Mouse (Mus musculus) frontal cortex, adult 2 months (tissue): Measurements from ENCODE around the gene Lrcol1. TPM values are rescaled to one million over a fixed set of nuclear protein-coding genes. Genes with fewer than 3 reads are reported as not detected.

ENCODE experiments used
- DNase-seq, 2 experiments: peaks; one replicate each; pipeline ENCODE4 v3.0.0; 2022; ENCODE audit warnings: low spot score in 1 of 2; ENCODE audit errors: extremely low spot score in 1 of 2
- polyA plus RNA-seq: library from polyadenylated mRNA; depleted of rRNA; stranded (reverse); fragments of >200 nt; gene quantifications from 2 replicates; pipeline ENCODE4 v1.2.3, GENCODE M21; 2012; rRNA removed

Lrcol1 gene
- polyA plus RNA-seq = not detected in 2 replicates

DNA sequence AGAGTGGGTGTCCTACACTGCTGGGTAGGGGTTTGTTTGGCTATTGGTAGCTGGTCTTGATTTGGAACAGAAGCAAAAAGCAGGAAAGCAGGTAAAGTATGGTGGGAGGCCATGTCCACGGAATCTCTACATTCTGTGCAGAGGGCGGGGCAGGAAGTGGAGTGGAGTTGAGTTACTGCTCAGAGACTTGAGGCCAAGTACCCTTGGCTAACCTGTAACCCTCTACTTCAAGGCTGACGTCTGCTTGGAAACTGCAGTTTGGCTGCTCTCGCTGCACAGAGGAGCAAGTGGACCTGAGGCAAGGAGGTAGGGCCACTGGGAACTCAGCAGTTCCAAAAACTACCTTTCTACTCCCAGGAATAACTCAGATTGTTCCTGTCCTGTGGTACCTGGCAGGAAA is at the start of gene Lrcol1:
Lrcol1 (plus strand) TSS at position 207 of the 400 bp plus-strand sequence.
- DNase-seq = no peak

DNA sequence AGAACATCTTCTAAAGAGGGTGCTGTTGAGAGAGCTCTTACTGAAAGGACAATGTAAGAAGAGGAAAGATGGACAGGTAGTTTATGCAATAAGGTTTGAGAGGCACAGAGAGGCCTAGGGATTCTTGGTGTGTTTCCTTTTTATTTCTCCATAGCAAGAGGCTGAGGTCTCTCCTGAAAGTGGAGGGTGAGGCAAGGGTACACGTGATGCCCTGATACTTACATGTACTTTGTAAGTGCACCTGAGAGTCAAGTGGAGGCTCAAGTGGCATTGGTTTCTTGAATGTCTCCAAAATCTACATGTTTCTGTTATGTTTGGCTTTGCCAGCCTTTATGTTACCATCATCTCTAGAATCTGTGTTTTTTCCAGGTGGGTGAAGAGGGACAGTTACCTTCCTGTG is 47.9 kb upstream of the Lrcol1 start:
- no peak for DNase-seq

DNA sequence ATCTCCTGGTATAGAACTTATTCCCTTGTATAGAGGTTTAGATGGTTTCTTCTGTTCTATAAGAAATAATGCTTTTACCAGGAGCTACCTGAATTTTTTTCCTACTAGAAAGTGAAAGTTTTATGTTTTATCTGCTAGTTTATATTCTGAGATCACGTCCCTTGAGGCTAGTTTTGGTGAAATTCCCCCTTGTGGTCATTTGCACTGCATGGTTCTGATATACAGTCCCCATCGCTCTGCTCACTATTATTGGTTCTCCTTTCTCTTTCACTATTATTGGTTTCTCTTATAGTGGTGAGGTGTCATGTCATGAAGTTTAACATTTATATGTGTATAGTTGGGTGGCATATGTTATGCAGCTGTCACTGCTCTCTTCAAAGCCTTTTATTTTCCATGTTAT is 43.9 kb upstream of the Lrcol1 start:
- no peak for DNase-seq

DNA sequence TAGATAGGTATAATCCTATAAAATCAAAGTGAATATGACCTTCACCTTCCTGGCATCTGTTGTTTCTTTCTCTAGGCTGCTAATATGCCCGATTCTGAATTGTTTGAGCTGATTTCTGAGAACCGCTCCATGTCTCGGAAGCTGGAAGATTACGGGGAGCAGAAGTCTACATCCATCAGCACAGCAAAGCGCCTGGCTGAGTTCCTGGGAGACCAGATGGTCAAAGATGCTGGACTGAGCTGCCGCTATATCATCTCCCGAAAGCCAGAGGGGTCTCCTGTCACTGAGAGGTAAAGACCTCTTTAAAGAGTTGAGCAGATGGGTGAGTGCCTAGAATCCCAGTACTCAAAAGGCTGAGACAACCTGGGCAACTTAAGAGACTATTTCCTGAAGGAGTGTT is 35.7 kb upstream of the Lrcol1 start:
- no peak for DNase-seq

DNA sequence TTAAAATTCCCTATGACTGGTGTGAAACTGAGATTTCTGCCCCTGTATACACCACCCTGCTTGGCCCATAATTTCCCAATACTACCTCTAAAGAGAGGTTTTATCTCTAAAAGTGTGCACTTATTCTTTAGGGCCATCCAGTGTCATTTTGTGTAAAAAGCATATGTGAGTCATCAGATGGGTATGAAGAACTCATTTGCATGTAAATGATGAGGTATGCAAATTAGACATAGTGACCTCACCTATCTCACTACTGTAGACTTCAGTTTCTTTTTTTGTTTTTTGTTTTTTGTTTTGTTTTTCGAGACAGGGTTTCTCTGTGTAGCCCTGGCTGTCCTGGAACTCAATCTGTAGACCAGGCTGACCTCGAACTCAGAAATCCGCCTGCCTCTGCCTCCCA is 31.4 kb upstream of the Lrcol1 start:
- DNase-seq = no peak

DNA sequence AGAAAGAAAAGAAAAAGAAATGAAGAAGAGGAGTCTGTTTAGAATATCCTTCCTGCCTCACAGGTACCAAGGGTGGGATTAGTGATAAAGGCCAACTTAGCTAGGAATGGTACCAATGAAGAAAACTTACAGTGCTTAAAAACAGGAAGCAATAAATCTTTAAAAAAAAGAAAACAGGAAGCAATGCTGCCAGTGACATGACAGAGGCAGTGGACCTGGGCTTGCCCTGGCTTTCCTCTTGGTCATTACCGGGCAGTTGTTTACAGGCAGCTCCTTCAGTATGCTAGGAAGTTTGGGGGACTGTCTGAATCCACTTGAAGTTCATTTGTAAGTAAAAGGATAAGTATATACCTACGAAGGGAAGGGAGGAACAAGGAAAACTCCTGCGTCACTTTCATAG is 14.0 kb upstream of the Lrcol1 start:
- no peak for DNase-seq

DNA sequence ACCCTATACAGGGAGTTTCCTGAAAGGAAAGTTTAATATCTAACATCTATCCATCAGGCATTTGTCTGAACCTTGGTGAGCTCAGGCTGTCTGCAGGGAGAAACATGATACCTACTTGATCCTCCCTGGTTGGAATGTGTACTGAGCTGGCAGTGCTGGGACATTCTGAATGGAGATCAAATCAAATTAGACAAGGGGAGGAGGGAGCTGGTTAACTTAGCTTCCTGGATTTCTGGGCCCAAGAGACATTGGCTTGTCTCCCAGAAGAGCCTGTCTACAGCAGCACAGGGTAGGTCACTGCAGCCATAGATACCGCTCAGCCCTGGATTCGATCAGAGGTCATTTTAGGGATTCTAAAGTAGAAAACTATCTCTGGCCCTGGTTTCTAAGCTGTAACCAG is 5.7 kb upstream of the Lrcol1 start:
- DNase-seq = no peak

DNA sequence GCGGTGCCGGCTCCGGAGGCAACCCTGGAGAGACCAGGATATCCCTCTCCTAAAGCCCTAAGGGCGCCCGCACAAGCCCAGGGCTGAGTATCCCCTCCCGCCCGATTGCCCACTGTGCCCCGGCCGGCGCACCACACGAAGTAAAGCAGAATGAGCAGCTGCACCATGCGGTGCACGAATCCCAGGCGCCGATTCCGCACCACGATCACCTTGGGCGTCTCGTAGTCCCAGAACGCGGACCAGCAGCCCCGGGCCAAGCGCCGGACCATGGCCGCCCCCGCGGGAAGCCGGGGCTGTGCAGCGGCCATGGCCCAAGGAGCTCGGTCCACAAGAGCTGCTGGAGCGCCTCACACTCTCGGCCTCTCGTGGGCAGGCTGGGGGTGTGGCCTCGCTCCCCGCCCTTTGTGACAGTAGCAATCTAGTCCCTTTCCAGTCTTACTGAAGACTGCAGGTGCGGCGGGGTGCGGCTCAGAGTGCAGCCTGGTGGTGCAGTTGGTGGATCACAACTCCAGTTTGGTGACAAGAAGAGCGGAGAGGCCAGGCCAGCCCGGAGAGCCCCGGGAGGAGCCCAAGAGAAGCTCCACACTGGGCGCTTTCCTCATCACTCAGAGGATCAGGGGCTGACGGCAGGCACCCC is 1.8 kb upstream of the Lrcol1 start, which contains the start of gene P2rx2:
P2rx2 (minus strand) TSS at position 565 of the 637 bp plus-strand sequence.
- peak in 1 of 2 experiments; percentile 20 for DNase-seq

DNA sequence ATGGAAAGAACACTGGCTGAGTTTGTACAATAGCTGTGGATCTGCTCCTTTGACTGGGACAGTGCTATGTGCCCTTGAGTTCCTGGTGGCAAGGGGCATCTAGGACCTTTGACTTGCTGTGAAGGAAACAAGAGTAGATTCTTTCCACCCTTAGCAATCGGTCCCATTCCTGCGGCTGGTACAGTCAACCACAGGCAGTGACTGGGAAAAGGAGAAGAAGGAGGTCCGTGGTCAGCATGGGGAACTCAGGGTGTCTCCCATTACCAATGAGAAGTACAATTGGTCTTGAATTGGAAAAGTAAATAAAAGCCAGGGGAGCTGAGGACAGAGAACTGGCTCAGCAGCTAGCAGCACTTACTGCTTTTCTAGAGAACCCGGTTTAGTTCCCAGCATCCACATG is 1.0 kb downstream of the Lrcol1 start:
- no peak for DNase-seq

DNA sequence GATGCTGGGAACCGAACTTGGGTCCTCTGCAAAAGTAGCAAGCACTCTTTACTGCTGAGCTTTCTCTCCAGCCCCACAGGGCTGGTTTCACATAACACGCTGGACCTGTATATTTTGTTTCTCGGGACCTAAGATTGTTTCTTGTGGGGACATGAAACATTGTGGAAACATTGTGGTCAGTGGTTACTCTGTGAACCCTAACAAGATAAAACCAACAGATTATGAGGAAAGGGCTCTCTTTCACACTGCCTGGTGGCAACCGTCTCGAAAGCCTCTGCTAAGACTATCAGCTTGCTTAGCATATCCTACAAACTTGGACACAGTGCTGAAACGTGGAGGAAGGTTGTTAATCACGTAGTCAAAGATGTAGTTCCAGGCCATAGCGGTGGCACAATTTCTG is 2.5 kb downstream of the Lrcol1 start:
- no peak for DNase-seq

DNA sequence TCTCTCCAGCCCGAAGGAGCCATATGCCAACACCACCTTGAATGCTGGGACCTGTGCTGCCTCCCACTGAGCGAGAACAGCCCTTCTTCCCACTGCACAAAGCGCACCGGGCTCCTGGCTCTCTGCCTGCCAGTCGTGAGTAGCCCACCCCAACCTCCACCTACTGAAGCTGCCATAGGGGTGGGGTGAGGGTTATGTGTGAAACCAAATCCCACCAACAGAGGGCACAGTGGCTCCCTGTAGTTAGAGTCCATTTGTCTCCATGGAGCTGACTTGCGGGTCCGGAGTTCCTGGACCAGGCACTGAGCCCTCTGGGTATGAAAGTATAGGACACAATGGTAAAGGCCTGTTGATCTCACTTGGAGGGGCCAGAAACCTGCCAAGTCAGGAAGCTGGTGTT is 10.2 kb downstream of the Lrcol1 start:
- peak in 1 of 2 experiments; percentile 50 for DNase-seq

DNA sequence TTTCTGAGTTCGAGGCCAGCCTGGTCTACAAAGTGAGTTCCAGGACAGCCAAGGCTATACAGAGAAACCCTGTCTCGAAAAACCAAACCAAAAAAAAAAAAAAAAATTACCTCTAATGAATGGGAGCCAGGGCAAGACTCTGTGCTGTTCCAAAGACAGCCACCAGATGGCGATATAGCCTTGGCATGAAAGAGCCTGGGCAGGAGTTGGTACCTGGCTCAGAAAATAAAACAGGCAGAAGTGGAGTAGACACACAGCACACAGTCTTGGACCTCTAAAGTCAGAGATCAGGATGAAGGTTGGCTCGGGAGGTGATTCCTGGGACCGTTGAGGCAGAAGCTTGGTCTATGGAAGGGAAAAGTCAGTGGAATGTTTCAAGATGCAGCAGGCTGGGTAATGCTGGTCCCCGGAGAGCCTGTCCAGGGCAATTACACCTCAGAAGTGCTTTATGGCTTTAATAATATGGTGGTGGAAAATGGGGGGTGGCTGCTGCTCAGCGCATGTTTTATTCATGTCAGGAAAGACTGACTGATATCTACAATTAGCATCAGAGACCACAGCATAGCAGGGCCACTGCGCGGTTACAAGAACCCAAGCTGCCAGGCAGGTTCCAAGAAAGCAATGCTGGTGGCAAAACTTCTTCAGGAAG is 13.1 kb downstream of the Lrcol1 start:
- peak; percentile 37 to 94 for DNase-seq

DNA sequence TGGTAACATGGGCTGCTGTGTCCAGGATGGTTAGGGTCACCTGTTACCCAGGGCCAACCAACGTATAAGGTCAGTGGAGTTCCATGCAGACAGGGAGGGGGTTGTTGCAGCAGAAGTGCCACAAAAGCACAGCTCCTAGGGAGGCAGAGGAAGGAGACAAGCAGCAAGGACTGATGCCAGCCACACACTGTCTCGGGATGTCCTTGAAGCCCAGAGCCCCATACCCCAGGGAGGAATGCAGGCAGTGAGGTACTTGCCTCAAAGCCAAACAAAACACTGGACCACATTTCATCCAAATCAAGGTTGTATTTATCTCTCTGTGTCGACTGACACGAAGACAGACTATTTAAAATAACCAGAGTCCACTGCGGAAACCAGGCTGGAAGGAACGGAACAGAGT is 16.9 kb downstream of the Lrcol1 start:
- DNase-seq = no peak

DNA sequence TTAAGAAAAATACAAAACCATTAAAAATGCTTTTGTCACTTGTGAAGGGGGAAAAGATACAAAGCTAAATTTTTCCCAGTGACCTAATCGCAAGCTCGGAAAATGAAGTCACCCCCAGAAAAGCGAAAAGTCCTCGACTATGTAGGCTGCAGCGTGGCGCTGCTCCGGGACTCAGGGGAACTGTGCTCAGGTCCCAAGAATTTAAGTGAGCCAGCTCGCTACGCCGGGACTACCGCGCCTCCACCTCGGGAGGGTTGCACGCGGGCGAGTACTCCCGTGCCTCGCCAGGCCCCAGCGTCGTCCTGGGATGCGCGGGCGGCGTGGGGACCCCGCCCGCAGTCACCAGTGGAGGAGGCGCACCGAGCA is 18.3 kb downstream of the Lrcol1 start:
- DNase-seq = no peak

DNA sequence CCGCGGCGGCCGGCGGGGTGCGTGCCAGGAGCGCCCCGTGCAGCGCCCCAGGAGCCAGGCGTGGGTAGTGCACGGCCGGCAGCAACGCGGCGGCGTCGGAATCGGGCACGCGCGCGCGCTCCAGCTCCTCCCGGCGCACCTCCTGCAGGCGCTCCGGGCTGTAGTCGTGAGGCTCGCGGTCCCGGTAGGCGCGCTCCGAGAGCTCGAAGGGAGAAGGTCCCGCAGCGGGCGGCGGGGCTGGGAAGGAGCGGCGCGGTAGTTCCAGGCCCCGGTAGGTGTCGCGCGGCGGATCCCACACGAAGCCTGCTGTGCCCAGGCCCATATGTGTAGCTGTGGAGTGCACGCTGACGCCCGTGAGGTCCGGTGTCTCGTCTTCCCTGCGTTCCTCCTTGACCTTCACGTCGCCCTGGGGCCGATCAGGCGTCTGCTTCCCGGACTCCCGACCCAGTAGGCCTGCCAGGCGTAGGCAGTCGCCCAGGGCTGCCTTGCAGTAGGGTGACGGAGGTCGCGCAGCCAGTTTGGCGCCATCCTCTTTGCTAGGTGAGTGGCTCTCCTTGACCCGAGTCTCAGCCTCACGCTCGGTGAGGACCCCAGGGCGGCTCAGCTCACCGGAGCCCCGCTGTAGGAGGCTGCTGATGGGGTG is 18.8 kb downstream of the Lrcol1 start:
- peak in 1 of 2 experiments; percentile 81 for DNase-seq

DNA sequence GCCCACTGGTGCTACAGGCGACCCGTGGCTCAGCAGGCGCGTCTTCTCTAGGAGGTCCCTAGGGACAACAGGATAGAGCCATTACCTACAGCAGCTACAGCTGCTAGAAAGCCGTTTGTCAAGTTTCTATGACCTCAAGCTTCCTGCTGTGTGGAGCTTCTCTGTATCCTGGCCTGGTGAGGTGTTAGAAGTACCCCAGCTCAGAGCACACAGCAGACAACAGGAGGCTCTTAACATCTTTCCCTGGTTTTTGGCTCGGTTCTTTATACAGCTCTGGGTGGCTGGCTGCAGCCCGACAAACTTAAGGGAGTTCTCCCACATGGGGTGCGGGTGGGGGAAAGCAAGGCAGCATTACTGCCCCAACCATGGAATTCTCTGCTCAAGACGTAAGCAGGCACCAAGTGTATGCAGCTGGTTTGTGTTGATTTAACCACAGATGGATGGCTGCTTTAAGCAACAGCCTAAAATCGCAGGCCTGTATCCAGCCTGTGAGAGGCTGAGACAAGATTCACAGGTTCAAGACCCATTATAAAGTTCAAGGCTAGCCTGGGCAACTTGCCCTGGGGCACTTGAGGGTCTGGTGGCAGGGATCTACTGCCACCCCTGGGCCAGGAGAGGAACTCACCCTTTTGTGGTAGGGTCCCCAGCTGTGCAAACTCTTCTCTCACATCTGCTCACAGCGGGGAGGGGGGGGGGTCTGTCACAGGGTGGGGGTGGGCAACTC is 19.5 kb downstream of the Lrcol1 start:
- no peak for DNase-seq

DNA sequence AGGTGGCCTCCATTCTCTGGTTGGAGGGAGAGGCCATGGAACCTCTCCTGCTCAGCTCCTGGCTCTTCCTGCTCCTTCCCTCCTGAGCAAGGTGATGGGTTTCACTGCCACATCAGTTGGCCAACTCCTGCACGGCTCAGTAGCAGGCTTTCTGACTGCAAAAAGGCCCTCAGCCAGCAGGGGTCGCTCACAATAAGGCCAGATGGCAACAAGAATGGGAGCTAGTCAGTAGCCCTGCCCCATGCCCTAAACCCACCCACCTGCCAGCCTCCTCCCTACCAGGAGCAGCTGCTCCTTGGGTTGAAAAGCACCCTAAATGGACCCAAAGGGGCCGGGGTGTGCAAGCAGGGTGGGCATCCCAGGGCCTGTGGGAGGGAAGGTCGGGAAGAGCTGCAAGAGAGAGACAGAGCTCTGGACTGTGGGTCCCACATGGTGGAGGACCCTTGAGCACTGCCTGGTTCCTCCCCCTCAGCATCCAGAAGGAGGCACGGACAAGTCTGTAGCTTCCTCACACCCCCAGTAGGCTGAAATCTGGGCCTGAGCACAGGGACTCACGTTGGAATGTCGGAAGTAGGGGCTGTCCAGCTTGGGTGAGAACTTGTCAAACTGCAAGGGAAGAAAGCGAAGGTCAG is 32.4 kb downstream of the Lrcol1 start:
- peak; percentile 49 to 88 for DNase-seq

DNA sequence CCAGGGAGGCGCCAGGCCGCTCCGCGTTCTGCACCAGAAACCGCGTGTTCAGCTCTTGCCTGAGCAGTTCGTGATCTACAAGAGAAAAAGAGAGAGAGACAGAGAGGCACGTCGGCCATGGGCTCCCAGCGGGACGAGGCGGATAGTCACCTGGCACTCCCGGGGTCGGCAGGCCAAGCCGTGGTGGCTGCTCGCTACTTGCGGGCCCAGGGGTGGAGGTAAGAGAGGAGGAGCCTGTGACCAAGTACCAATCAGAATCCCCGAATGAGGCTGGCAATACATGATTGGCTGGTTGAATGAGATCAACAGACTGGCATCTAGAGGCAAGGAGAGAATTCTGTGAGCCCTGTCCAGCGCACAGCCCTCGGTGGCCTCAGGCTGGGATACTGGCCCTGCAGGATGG is 33.7 kb downstream of the Lrcol1 start:
- DNase-seq = peak in 1 of 2 experiments; percentile 26

DNA sequence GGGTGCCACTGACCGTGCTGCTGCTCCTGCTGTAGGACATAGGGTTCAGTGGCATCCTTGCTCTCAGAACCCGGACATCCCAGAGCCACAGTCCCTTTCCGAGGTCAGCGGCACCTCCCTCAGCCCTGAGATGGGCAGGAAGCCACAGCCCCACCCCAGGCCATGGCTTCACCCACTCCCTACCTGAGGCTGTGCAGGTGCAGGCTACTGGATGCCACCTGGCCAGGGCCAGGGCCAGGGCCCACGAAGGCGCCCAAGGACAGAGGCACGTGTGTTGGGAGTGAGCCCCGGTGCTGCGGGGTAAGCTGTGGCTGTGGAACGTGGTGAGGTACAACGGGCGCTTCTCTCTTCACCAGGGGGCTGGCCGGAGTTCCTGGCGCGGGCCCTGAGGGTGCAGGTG is 34.6 kb downstream of the Lrcol1 start:
- DNase-seq = no peak

DNA sequence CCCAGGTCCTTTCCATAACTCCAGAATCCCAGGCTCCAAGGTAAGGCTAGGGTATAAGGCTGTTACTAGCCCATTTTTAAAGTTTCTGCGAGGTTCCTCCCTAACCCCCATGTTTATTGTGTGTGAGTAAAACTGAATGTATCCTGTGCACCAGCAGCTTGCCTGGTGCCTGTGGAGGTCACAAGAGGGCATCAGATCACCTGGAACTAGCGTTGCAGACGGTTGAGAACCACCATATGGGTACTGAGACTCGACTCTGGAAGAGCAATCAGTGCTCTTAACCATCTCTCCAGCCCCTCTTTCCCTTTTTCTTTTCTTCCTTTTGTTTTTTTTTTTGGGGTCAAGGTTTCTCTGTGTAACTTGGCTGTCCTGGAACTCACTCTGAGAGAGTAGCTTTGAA is 35.3 kb downstream of the Lrcol1 start:
- no peak for DNase-seq

DNA sequence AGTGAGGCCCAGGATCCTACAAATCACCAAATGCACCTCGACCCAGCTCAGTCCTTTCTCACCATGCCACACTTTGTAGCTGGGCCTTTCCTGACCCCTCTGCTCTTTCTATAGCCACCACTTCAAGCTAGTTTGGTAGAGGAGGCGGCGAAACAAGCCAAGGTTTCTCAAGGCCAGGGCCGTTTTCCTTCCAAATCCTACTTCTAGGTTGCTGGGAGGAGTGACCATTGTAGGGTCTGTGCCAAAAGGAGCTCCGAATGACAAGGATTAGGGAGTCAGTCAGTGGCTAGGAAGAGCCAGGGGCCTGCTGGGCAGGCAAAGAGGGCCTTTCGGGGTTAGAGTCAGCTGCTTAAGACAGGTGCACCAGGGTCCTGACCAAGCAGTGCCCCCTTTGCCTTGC is 40.0 kb downstream of the Lrcol1 start:
- DNase-seq = no peak
